23 mouse cellular contexts compared by ENCODE assay signal in the genomic region with DNA sequence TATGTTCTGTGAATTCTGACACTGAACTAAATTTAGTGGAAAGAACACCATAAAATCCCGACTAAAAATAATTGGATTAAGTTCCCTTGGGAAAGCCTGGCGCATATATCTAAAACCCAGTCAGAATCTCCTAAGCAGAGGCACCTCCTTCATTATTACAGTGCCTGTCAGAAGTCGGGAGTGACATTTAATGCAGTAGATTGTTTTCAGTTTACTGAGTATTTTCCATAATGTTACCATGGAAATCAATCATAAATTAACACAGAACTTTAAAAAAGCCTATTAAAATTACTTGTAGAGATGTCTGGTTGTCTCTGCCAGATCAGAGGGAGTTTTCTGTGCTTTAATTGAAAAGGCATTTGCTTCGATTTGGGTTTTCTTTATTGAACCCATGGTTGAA. TPM values are rescaled to one million over a fixed set of nuclear protein-coding genes. Genes with fewer than 3 reads are reported as not detected.
A peak's percentile ranks its signal among the peaks of the same experiment; 100 is the strongest.
DNase-seq lines count a peak whose midpoint lies in the region; ATAC-seq and TF ChIP-seq lines count a peak whose summit lies in the region.
"Had no signal": no experiment of that assay in that cellular context is flagged by ENCODE, and none has a peak within 500 bp of the region (broad histone marks: within the 10 kb centered on the region; RNA-seq: fewer than 3 reads in every experiment).

No protein-coding gene starts in this region.

- no peak overlapping the region for H3K4me2 ChIP-seq in kidney, postnatal 0 days (ENCODE audit: low read length)
- H3K4me2 ChIP-seq in forebrain, embryonic 14.5 days (ENCODE audit: low read length), result no peak overlapping the region
- no peak overlapping the region for H3K4me2 ChIP-seq in midbrain, embryonic 14.5 days (ENCODE audit: low read length)
- H3K4me2 ChIP-seq: embryonic facial prominence, embryonic 13.5 days; heart, embryonic 11.5 days; hindbrain, embryonic 13.5 days; liver, embryonic 12.5 days; lung, embryonic 14.5 days; midbrain, embryonic 12.5 days had no signal

- H3K36me3 ChIP-seq in kidney, postnatal 0 days (ENCODE audit: insufficient read depth, low read length), result no peaks in the 10 kb centered on the region
- H3K36me3 ChIP-seq in forebrain, embryonic 14.5 days (ENCODE audit: control insufficient read depth, insufficient read depth, low read length), result no peaks in the 10 kb centered on the region
- H3K36me3 ChIP-seq in midbrain, embryonic 14.5 days (ENCODE audit: control insufficient read depth, insufficient read depth, low read length), result no peaks in the 10 kb centered on the region
- H3K36me3 ChIP-seq: embryonic facial prominence, embryonic 13.5 days; hindbrain, embryonic 13.5 days; limb, embryonic 12.5 days; liver, embryonic 12.5 days; midbrain, embryonic 12.5 days had no signal

- H3K4me1 ChIP-seq in kidney, postnatal 0 days (replicated peaks; ENCODE audit: insufficient read depth, low read length), result no peaks in the 10 kb centered on the region
- peaks cover 9% of the 10 kb centered on the region for H3K4me1 ChIP-seq in forebrain, embryonic 14.5 days (ENCODE audit: control insufficient read depth, insufficient read depth, low read length)
- H3K4me1 ChIP-seq in midbrain, embryonic 14.5 days (ENCODE audit: control insufficient read depth, insufficient read depth, low read length), result peaks cover 11% of the 10 kb centered on the region
- H3K4me1 ChIP-seq: liver, embryonic 12.5 days had no signal

- ATAC-seq in kidney, postnatal 0 days (replicated peaks; ENCODE audit: low FRiP score, low read depth), result no peak
- peak; percentile 49; the same call in 1 of the 2 replicates for ATAC-seq in forebrain, embryonic 14.5 days
- ATAC-seq in midbrain, embryonic 14.5 days (ENCODE audit: low FRiP score, low TSS enrichment), result no peak
- ATAC-seq: intestine, postnatal 0 days; liver, embryonic 12.5 days had no signal

- H3K27ac ChIP-seq in kidney, postnatal 0 days, result no peak overlapping the region
- peak overlapping the region; percentile 36; the same call in 1 of the 2 replicates for H3K27ac ChIP-seq in forebrain, embryonic 14.5 days (ENCODE audit: low read depth, low read length)
- H3K27ac ChIP-seq in midbrain, embryonic 14.5 days (replicated peaks; ENCODE audit: low read depth, low read length), result no peak overlapping the region
- H3K27ac ChIP-seq: embryonic facial prominence, embryonic 13.5 days; liver, embryonic 12.5 days; midbrain, embryonic 12.5 days had no signal

- no peak overlapping the region for H3K4me3 ChIP-seq in kidney, postnatal 0 days (replicated peaks; ENCODE audit: low read depth, low read length)
- no peak overlapping the region for H3K4me3 ChIP-seq in forebrain, embryonic 14.5 days (ENCODE audit: low read depth, low read length)
- H3K4me3 ChIP-seq in midbrain, embryonic 14.5 days (replicated peaks; ENCODE audit: low read depth, low read length), result no peak overlapping the region
- H3K4me3 ChIP-seq: embryonic facial prominence, embryonic 13.5 days; hindbrain, embryonic 13.5 days; limb, embryonic 12.5 days; liver, embryonic 12.5 days; midbrain, embryonic 12.5 days had no signal

- WGBS in kidney, postnatal 0 days, result 53% methylated on average over 4 of the region's 4 CpGs
- WGBS in forebrain, embryonic 14.5 days, result 13% methylated on average over 4 of the region's 4 CpGs
- WGBS in midbrain, embryonic 14.5 days, result 12% methylated on average over 4 of the region's 4 CpGs

- no peak for TF ChIP-seq POLR2A in brain, embryonic 14.5 days (IDR thresholded peaks at IDR 0.05; ENCODE audit: borderline replicate concordance, extremely low read depth, insufficient read depth, insufficient read length, poor library complexity, severe bottlenecking)

- no peak for TF ChIP-seq CTCF in kidney, postnatal 0 days (IDR thresholded peaks at IDR 0.05; ENCODE audit: low read depth)
- TF ChIP-seq CTCF in brain, embryonic 14.5 days (IDR thresholded peaks at IDR 0.05; ENCODE audit: borderline replicate concordance, extremely low read depth, insufficient read depth, insufficient read length), result no peak

- peak; percentile 18 for DNase-seq in kidney, postnatal 0 days (ENCODE audit: low spot score)
- DNase-seq in kidney, adult 8-10 months, result no peak
- DNase-seq in brain, embryonic 14.5 days (ENCODE audit: low read depth), result peak; percentile 66
- DNase-seq in forebrain, embryonic 14.5 days (ENCODE audit: low spot score), result peak; percentile 55
- peak; percentile 70 for DNase-seq in midbrain, embryonic 14.5 days
- no peak for DNase-seq in cerebellum, postnatal 14 days
- DNase-seq in right cerebral cortex, postnatal 14 days, result no peak
- DNase-seq in frontal cortex, postnatal 10 days (ENCODE audit: low spot score in 2 of 2), result no peak
- DNase-seq: adrenal gland, postnatal 36 days; cerebellum, adult 9-10 months; heart, postnatal 10 days; lung, postnatal 4 days; thymus, adult 18-20 months had no signal

- no peaks in the 10 kb centered on the region; the same call in 1 of the 2 replicates for H3K9me3 ChIP-seq in kidney, postnatal 0 days (replicated peaks; ENCODE audit: low read length)
- no peaks in the 10 kb centered on the region for H3K9me3 ChIP-seq in forebrain, embryonic 14.5 days (replicated peaks; ENCODE audit: control insufficient read depth, low read length)
- no peaks in the 10 kb centered on the region for H3K9me3 ChIP-seq in midbrain, embryonic 14.5 days (ENCODE audit: control insufficient read depth, low read length)
- H3K9me3 ChIP-seq: embryonic facial prominence, embryonic 13.5 days; hindbrain, embryonic 13.5 days; liver, embryonic 12.5 days had no signal

- no peaks in the 10 kb centered on the region for H3K27me3 ChIP-seq in kidney, postnatal 0 days (ENCODE audit: insufficient read depth, low read length)
- no peaks in the 10 kb centered on the region for H3K27me3 ChIP-seq in forebrain, embryonic 14.5 days (replicated peaks; ENCODE audit: control insufficient read depth, insufficient read depth, low read length)
- H3K27me3 ChIP-seq in midbrain, embryonic 14.5 days (ENCODE audit: control insufficient read depth, insufficient read depth, low read length), result no peaks in the 10 kb centered on the region
- H3K27me3 ChIP-seq: embryonic facial prominence, embryonic 13.5 days; hindbrain, embryonic 13.5 days; limb, embryonic 12.5 days; liver, embryonic 12.5 days had no signal

- no peak overlapping the region for H3K9ac ChIP-seq in kidney, postnatal 0 days (ENCODE audit: low read depth, low read length)
- no peak overlapping the region for H3K9ac ChIP-seq in forebrain, embryonic 14.5 days (ENCODE audit: low read length)
- no peak overlapping the region for H3K9ac ChIP-seq in midbrain, embryonic 14.5 days (replicated peaks; ENCODE audit: low read length)
- H3K9ac ChIP-seq: embryonic facial prominence, embryonic 13.5 days; hindbrain, embryonic 13.5 days; limb, embryonic 12.5 days; liver, embryonic 12.5 days; lung, embryonic 14.5 days; midbrain, embryonic 12.5 days had no signal

RNA-seq across cellular contexts. Expression of a gene that starts 33.2 kb away (rescaled TPM):
- 0.51 and 0.61 TPM in 2 replicates for polyA plus RNA-seq in kidney, postnatal 0 days (2015; fragmentation: Nextera tagmentation; extraction: Ambion mirVana)
- polyA plus RNA-seq in brain, embryonic 14.5 days (2012; rRNA removed), result 0.04 and 0.05 TPM in 2 replicates
- 0.23 and 0.37 TPM in 2 replicates for polyA plus RNA-seq in forebrain, embryonic 14.5 days (2014; fragmentation: Nextera tagmentation; extraction: Ambion mirVana)
- 0.13 and 0.32 TPM in 2 replicates for polyA plus RNA-seq in midbrain, embryonic 14.5 days (2014; fragmentation: Nextera tagmentation; extraction: Ambion mirVana)
- polyA plus RNA-seq: gonadal fat pad, adult 2 months; spleen, adult 2 months had no signal

Comparison
In these comparisons a context has a peak if more than half of its experiments do, and no peak if none do; other contexts are left out.
1. DNase-seq: peak in kidney, postnatal 0 days (single experiment), brain, embryonic 14.5 days (single experiment), forebrain, embryonic 14.5 days (single experiment) and midbrain, embryonic 14.5 days (single experiment); none in kidney, adult 8-10 months (0 of 2), cerebellum, postnatal 14 days (0 of 2), right cerebral cortex, postnatal 14 days (single experiment) and frontal cortex, postnatal 10 days (0 of 2).